Mouse (Mus musculus) C2C12 (cell line): ENCODE results near the gene Slc35d1. TPM values are rescaled to one million over a fixed set of nuclear protein-coding genes. Genes with fewer than 3 reads are reported as not detected.

Source experiments
- H3K27me3 ChIP-seq: one replicate; pipeline ENCODE4 v1.6.1; 2011; ENCODE audit not compliant: control insufficient read depth, insufficient read depth, insufficient read length
- H3K36me3 ChIP-seq: one replicate; pipeline ENCODE4 v1.6.1; 2011; ENCODE audit not compliant: control insufficient read depth, insufficient read depth
- H3K4me3 ChIP-seq: one replicate; pipeline ENCODE4 v1.5.1; 2011; ENCODE audit warnings: mild to moderate bottlenecking, control low read depth; ENCODE audit not compliant: poor library complexity, insufficient read depth, severe bottlenecking
- H3K79me2 ChIP-seq: one replicate; pipeline ENCODE4 v1.6.1; 2011; ENCODE audit not compliant: control insufficient read depth, insufficient read depth
- H3K79me3 ChIP-seq: one replicate; pipeline ENCODE4 v1.6.1; 2011; ENCODE audit warnings: low read depth, control low read depth
- H3ac ChIP-seq: one replicate; pipeline ENCODE3; 2011; ENCODE audit warnings: low read depth; ENCODE audit not compliant: control insufficient read depth, insufficient read length
- CEBPB ChIP-seq: IDR thresholded peaks from one replicate; pipeline ENCODE4 v1.6.1; 2011; ENCODE audit warnings: low read depth, mild to moderate bottlenecking, control low read depth, moderate library complexity
- CTCF ChIP-seq: IDR thresholded peaks from one replicate; pipeline ENCODE4 v1.5.1; 2011; ENCODE audit not compliant: control insufficient read depth, insufficient read depth, insufficient read length
- FOSL1 ChIP-seq: IDR thresholded peaks from one replicate; pipeline ENCODE4 v1.8.0; 2011; ENCODE audit warnings: mild to moderate bottlenecking, low read length; ENCODE audit not compliant: poor library complexity, insufficient read depth, severe bottlenecking
- MAX ChIP-seq: IDR thresholded peaks from one replicate; pipeline ENCODE4 v1.6.1; 2011; ENCODE audit warnings: mild to moderate bottlenecking, control low read depth
- MYOD1 ChIP-seq: IDR thresholded peaks from one replicate; pipeline ENCODE4 v1.6.1; 2011; ENCODE audit warnings: low read depth; ENCODE audit not compliant: control insufficient read depth, insufficient read length
- MYOG ChIP-seq: IDR thresholded peaks from one replicate; pipeline ENCODE4 v1.6.1; 2011; ENCODE audit not compliant: control insufficient read depth, insufficient read length; ENCODE audit errors: extremely low read depth
- USF1 ChIP-seq: IDR thresholded peaks from one replicate; pipeline ENCODE4 v1.6.1; 2011; ENCODE audit warnings: low read depth, mild to moderate bottlenecking, control low read depth, moderate library complexity
- polyA plus RNA-seq: library from polyadenylated mRNA; unstranded; fragments of >200 nt; fragmentation: generic; extraction: Trizol; gene quantifications from one replicate; pipeline ENCODE4 v1.2.1, GENCODE M21; 2012; ENCODE audit warnings: missing spikeins

Gene Slc35d1
- polyA plus RNA-seq, 1 experiment: 4.8 TPM

DNA sequence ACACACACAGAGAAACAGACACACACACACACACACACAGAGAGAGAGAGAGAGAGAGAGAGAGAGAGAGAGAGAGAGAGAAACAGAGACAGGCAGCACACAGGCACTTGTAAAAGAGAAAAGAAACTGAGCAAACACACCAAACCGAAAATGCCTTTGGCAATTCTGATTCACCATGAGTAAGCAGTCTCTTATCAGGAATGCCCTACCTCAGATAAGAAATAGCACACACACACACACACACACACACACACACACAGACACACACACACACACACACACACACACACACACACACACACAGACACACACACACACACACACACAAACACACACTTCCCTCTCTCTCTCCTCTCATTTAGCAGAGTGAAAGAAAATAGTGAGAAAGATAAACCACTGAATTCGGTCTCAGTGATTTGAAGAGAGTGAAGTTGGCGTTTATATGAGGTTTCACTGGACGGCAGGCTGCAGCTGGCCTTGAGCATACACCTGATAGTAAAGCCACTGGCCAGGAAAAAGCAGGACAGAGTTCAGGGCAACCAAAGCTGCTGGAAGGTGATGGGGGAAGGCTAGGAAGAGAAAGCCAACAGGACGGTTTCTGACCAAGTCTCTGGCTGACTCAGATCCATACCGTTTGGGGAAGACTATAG lies 34.6 kb upstream of the Slc35d1 start:
- TF ChIP-seq CEBPB (no peak), MYOG (no peak), USF1 (no peak)

DNA sequence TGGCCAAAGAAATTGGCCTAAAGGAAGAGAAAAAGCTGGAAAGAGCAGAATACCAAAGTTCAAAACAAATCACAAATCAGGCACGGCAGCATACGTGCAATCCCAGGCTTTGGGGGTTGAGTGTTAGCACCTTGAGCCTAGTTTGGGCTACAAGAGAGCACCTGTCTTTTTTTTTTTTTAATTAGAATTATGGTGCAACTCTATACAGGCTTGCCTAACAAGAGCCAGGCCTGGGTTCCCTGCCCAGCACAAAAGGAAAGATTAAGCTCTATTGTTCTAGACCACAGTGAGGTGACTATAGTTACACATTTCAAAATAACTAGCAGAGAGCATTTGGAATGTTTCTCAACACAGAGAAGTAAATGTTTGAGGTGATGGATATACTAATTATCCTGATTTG lies 32.8 kb upstream of the Slc35d1 start:
- H3K79me3 ChIP-seq: no peaks in the 10 kb centered on the region
- no peaks in the 10 kb centered on the region for H3K36me3 ChIP-seq
- no peaks in the 10 kb centered on the region for H3K27me3 ChIP-seq
- no peak overlapping the region for H3ac ChIP-seq
- no peak overlapping the region for H3K4me3 ChIP-seq
- TF ChIP-seq MYOD1: no peak
- no peak for TF ChIP-seq CTCF
- TF ChIP-seq USF1: no peak
- TF ChIP-seq FOSL1: no peak
- no peak for TF ChIP-seq CEBPB
- no peak for TF ChIP-seq MYOG
- TF ChIP-seq MAX: no peak
- no peaks in the 10 kb centered on the region for H3K79me2 ChIP-seq

More for the DNA sequence above, 34.6 kb upstream of the Slc35d1 start:
- no peaks in the 10 kb centered on the region for H3K36me3 ChIP-seq
- no peak overlapping the region for H3K4me3 ChIP-seq
- H3K79me2 ChIP-seq: no peaks in the 10 kb centered on the region
- H3ac ChIP-seq: no peak overlapping the region
- no peaks in the 10 kb centered on the region for H3K27me3 ChIP-seq
- no peaks in the 10 kb centered on the region for H3K79me3 ChIP-seq

DNA sequence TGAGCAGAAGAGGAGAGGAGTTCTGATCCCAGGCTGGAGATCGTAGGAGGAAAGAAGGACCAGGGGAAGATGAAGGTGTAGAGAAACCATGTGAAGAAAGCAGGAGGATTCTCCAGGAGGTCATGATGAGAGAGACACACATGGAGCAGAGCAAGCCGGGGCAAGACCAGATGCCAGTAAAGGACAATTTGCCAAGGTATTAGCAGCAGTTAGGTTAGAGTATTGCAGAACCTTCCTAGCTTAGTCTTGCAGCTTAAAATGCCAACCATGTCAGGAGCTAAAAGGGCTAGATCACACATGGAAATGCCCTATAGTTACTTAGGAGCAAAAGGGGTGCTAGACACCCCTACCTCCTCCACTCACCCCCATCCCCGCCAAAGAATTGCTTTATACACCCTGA lies 32.3 kb upstream of the Slc35d1 start:
- Histone ChIP-seq H3K79me3 (no peaks in the 10 kb centered on the region), H3K4me3 (no peak overlapping the region), H3K36me3 (no peaks in the 10 kb centered on the region), H3ac (no peak overlapping the region), H3K79me2 (no peaks in the 10 kb centered on the region), H3K27me3 (no peaks in the 10 kb centered on the region)
- no peak for TF ChIP-seq MAX
- TF ChIP-seq CTCF: no peak
- no peak for TF ChIP-seq MYOG
- no peak for TF ChIP-seq FOSL1
- no peak for TF ChIP-seq USF1
- no peak for TF ChIP-seq CEBPB
- no peak for TF ChIP-seq MYOD1

DNA sequence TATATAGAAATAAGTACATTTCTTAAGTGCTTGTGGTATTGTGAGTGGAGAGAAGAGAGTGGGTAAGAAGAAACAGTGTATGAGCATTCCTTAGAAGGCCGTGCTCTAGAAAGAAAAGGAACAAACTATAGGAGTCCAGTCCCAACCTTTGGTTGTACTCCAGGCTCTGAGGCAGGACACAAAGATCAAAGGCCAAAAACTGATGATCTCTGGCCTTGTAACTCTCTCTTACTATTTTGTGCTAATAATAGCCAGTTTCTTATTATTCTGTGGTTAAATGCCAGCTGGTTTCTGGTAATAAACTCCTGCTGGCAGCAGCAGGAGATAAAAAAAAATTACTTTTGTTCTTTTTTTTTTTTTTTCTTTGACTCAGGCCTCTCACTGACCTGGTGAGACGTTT lies 17.2 kb upstream of the Slc35d1 start:
- no peaks in the 10 kb centered on the region for H3K79me3 ChIP-seq
- H3K36me3 ChIP-seq: no peaks in the 10 kb centered on the region
- no peak overlapping the region for H3ac ChIP-seq
- no peak overlapping the region for H3K4me3 ChIP-seq
- H3K79me2 ChIP-seq: no peaks in the 10 kb centered on the region
- TF ChIP-seq CEBPB (no peak), FOSL1 (no peak), MAX (no peak), MYOG (no peak), USF1 (no peak), MYOD1 (no peak), CTCF (no peak)
- H3K27me3 ChIP-seq: no peaks in the 10 kb centered on the region

DNA sequence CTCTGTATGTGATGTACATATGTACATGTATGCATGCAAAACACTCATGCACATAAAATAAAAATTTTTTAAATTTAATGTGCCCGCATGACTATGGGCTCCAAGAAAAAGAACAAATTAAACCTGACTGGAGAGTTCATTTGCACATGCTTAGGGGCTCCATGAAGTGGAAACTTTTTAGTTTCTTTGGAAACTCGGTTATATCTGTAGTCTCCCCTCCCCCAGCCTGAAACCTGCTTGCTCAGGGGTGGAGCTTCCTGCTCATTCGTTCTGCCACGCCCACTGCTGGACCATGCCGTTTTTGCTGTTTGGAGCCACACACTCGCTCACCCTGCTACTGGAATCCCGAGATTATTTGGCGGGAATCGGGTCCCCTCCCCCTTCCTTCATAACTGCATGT lies 7.9 kb upstream of the Slc35d1 start:
- TF ChIP-seq USF1: no peak
- TF ChIP-seq CTCF: no peak
- TF ChIP-seq CEBPB: no peak
- TF ChIP-seq MYOD1: no peak
- no peak for TF ChIP-seq FOSL1
- TF ChIP-seq MYOG: no peak
- no peak for TF ChIP-seq MAX
- Histone ChIP-seq H3K27me3 (no peaks in the 10 kb centered on the region), H3K79me3 (no peaks in the 10 kb centered on the region), H3ac (no peak overlapping the region), H3K36me3 (no peaks in the 10 kb centered on the region), H3K79me2 (no peaks in the 10 kb centered on the region), H3K4me3 (no peak overlapping the region)

DNA sequence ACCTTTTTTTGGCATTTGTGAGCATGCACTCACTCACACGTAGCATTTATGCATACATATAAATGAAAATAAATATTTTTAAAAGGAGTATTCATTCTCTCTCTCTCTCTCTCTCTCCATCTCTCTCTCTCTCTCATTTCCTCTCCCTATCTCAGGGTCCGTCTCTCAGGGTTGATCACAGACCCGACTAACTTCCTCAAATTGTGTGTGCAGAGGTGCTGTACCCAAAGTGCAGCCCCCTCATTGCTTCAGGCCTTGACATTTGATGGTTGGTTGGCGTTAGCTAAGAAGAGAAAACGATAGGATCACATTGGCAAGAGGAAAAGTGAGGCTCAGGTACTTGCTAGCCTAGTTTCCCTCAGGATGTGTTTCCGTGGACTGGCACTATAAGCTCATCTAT lies 6.8 kb upstream of the Slc35d1 start:
- H3K4me3 ChIP-seq: no peak overlapping the region

More for the DNA sequence above, 6.8 kb upstream of the Slc35d1 start:
- Histone ChIP-seq H3K79me3 (no peaks in the 10 kb centered on the region), H3K79me2 (no peaks in the 10 kb centered on the region), H3K36me3 (no peaks in the 10 kb centered on the region), H3ac (no peak overlapping the region), H3K27me3 (no peaks in the 10 kb centered on the region)
- no peak for TF ChIP-seq MYOG
- no peak for TF ChIP-seq MYOD1
- TF ChIP-seq CTCF: no peak
- no peak for TF ChIP-seq FOSL1
- no peak for TF ChIP-seq CEBPB
- TF ChIP-seq USF1: no peak
